9 mouse cellular contexts compared by ENCODE assay signal in the genomic region with DNA sequence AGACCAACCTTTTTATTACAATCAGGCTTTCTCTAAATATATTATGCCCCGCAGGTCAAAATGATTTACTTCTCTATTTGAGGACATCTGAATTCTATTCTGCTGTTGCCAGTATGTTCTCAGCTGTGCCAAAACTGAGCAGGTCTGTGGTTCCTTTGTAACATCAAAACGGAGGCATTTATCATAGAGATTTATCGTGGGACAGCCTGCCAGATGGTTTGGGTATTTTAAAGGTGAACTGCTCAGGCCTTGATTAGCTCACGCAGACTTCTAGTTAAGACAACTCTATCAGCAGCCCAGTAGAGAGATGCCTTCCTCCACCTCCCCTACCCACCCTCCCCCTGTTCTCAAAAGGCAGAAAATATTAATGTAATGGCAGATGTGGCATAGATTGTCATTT.
A peak's percentile ranks its signal among the peaks of the same experiment; 100 is the strongest.
DNase-seq lines count a peak whose midpoint lies in the region; ATAC-seq and TF ChIP-seq lines count a peak whose summit lies in the region.
"Had no signal": no experiment of that assay in that cellular context is flagged by ENCODE, and none has a peak within 500 bp of the region (broad histone marks: within the 10 kb centered on the region; RNA-seq: fewer than 3 reads in every experiment).

No protein-coding gene starts in this region.

- TF ChIP-seq CTCF in left cerebral cortex, adult 2 months (IDR thresholded peaks at IDR 0.05): no peak

- H3K27ac ChIP-seq in left cerebral cortex, adult 2 months: peak overlapping the region; percentile 32; the same call in 1 of the 2 replicates
- peak overlapping the region; percentile 6; the same call in 1 of the 2 replicates for H3K27ac ChIP-seq in embryonic facial prominence, embryonic 11.5 days (replicated peaks; ENCODE audit: low read depth, low read length)
- peak overlapping the region; percentile 17; the same call in 1 of the 2 replicates for H3K27ac ChIP-seq in limb, embryonic 10.5 days
- no peak overlapping the region for H3K27ac ChIP-seq in neural tube, embryonic 14.5 days (ENCODE audit: low read depth, low read length)

- H3K4me2 ChIP-seq in embryonic facial prominence, embryonic 11.5 days (ENCODE audit: low read depth, low read length): no peak overlapping the region
- H3K4me2 ChIP-seq in neural tube, embryonic 14.5 days (ENCODE audit: low read depth, low read length): no peak overlapping the region

- intact Hi-C loops in left cerebral cortex, adult 2 months (cut with DNase I): no loop called here
- intact Hi-C loops in left cerebral cortex, postnatal 10 days (cut with DNase I): no loop called here

- no peak for DNase-seq in left cerebral cortex, adult 2 months (ENCODE audit: extremely low spot score in 1 of 2, low spot score in 2 of 2)
- no peak for DNase-seq in left cerebral cortex, postnatal 10 days (ENCODE audit: extremely low spot score in 1 of 2, low spot score in 2 of 2)
- peak; percentile 58 for DNase-seq in embryonic facial prominence, embryonic 11.5 days (ENCODE audit: low spot score)
- peak; percentile 66 for DNase-seq in limb, embryonic 10.5 days (ENCODE audit: low spot score)
- no peak for DNase-seq in lung, postnatal 36 days
- DNase-seq in lung, postnatal 10 days: no peak
- DNase-seq: liver; thymus, postnatal 14 days had no signal

- H3K9me3 ChIP-seq in embryonic facial prominence, embryonic 11.5 days (replicated peaks; ENCODE audit: control insufficient read depth, low read length): no peaks in the 10 kb centered on the region
- no peaks in the 10 kb centered on the region for H3K9me3 ChIP-seq in limb, embryonic 10.5 days (replicated peaks)
- no peaks in the 10 kb centered on the region for H3K9me3 ChIP-seq in neural tube, embryonic 14.5 days (ENCODE audit: control insufficient read depth, low read length)

- no peaks in the 10 kb centered on the region for H3K36me3 ChIP-seq in embryonic facial prominence, embryonic 11.5 days (replicated peaks; ENCODE audit: control insufficient read depth, insufficient read depth, low read depth, low read length)
- no peaks in the 10 kb centered on the region for H3K36me3 ChIP-seq in limb, embryonic 10.5 days
- H3K36me3 ChIP-seq in neural tube, embryonic 14.5 days (ENCODE audit: control insufficient read depth, insufficient read depth, low read length): no peaks in the 10 kb centered on the region

- no peaks in the 10 kb centered on the region for H3K27me3 ChIP-seq in embryonic facial prominence, embryonic 11.5 days (ENCODE audit: control insufficient read depth, insufficient read depth, low read length)
- H3K27me3 ChIP-seq in limb, embryonic 10.5 days (ENCODE audit: low read depth, poor library complexity, severe bottlenecking): no peaks in the 10 kb centered on the region
- H3K27me3 ChIP-seq in neural tube, embryonic 14.5 days (ENCODE audit: control insufficient read depth, insufficient read depth, low read length): no peaks in the 10 kb centered on the region

- no peak overlapping the region for H3K9ac ChIP-seq in embryonic facial prominence, embryonic 11.5 days (replicated peaks; ENCODE audit: low read length)
- H3K9ac ChIP-seq in neural tube, embryonic 14.5 days (replicated peaks; ENCODE audit: low read depth, low read length): no peak overlapping the region

- ATAC-seq in embryonic facial prominence, embryonic 11.5 days (replicated peaks; ENCODE audit: insufficient number of reproducible peaks, low FRiP score, low TSS enrichment, low read depth): 0 out of 2 replicates have a peak, but pooled peaks have one; percentile 35
- ATAC-seq in neural tube, embryonic 14.5 days (ENCODE audit: low read depth): peak; percentile 61

- H3K4me3 ChIP-seq in left cerebral cortex, adult 2 months: no peak overlapping the region
- no peak overlapping the region for H3K4me3 ChIP-seq in embryonic facial prominence, embryonic 11.5 days (ENCODE audit: low read depth, low read length)
- no peak overlapping the region for H3K4me3 ChIP-seq in limb, embryonic 10.5 days
- no peak overlapping the region for H3K4me3 ChIP-seq in neural tube, embryonic 14.5 days (ENCODE audit: low read depth, low read length)

- WGBS in embryonic facial prominence, embryonic 11.5 days: 53% methylated on average over 4 of the region's 4 CpGs
- 40% methylated on average over 4 of the region's 4 CpGs for WGBS in limb, embryonic 10.5 days
- WGBS in neural tube, embryonic 14.5 days: 16% methylated on average over 4 of the region's 4 CpGs

- no peaks in the 10 kb centered on the region for H3K4me1 ChIP-seq in embryonic facial prominence, embryonic 11.5 days (ENCODE audit: control insufficient read depth, insufficient read depth, low read length)
- H3K4me1 ChIP-seq in limb, embryonic 10.5 days: peaks cover 46% of the 10 kb centered on the region
- peaks cover 12% of the 10 kb centered on the region for H3K4me1 ChIP-seq in neural tube, embryonic 14.5 days (ENCODE audit: control insufficient read depth, insufficient read depth, low read length)

Comparison
In these comparisons a context has a peak if more than half of its experiments do, and no peak if none do; other contexts are left out.
1. DNase-seq: peak in embryonic facial prominence, embryonic 11.5 days (single experiment) and limb, embryonic 10.5 days (single experiment); none in left cerebral cortex, adult 2 months (0 of 2), left cerebral cortex, postnatal 10 days (0 of 2), lung, postnatal 36 days (single experiment) and lung, postnatal 10 days (single experiment).